Mouse (Mus musculus) liver, adult 2 months (tissue): Measurements from ENCODE around the gene Tbc1d25.

Source experiments
- CTCF ChIP-seq: fragments of 200-500 bp; IDR thresholded peaks from 2 replicates; pipeline ENCODE4 v1.5.1; 2011; ENCODE audit warnings: low read depth, low read length, control low read depth
- POLR2A ChIP-seq: fragments of 200-500 bp; IDR thresholded peaks from 2 replicates; pipeline ENCODE4 v1.6.1; 2011; ENCODE audit warnings: low read length, control low read depth; ENCODE audit not compliant: insufficient read depth; ENCODE audit errors: extremely low read depth

DNA sequence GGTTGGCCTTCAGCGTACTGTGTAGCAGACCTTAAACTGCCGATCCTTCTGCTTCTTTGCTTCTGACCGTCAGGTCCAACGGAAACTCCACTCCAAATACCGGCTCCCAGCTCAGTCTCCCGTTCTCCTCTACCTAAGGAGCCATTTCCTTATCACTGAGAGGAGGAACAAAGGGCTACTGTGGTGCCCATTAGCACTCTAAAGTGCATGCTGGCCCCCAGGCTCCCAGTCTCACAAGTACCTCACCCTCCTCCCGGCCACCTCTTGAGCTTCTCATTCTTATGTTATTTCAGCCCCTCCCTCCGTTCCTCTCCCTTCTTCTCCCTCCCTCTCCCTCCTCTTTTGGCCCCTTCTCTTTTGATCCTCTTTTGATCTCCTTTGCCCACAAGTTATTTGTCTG is 43.7 kb upstream of the Tbc1d25 start:
- no peak for TF ChIP-seq CTCF
- TF ChIP-seq POLR2A = no peak
